Mouse (Mus musculus): ENCODE measurements around the gene Apc2. TPM values are rescaled to one million over a fixed set of nuclear protein-coding genes. Genes with fewer than 3 reads are reported as not detected.

Gene Apc2
- polyA plus RNA-seq, 1 experiment from 2014 or later, result 18.3 TPM

- Histone ChIP-seq H3K4me3 (peak overlapping the region; percentile 40), H3K27me3 (peaks cover 10% of the 10 kb centered on the region; the same call in 1 of the 2 replicates), H3K27ac (no peak overlapping the region; the same call in 1 of the 2 replicates), H3K9ac (peak overlapping the region; percentile 63), H3K4me1 (peaks cover 16% of the 10 kb centered on the region), H3K4me2 (replicated peaks) (peak overlapping the region; percentile 65), H3K36me3 (peaks cover 6% of the 10 kb centered on the region; the same call in 1 of the 2 replicates), H3K9me3 (no peaks in the 10 kb centered on the region)
- WGBS, result under 1% methylated on average over 46 of the region's 46 CpGs
- ATAC-seq (ENCODE audit: insufficient number of reproducible peaks, insufficient read depth, low FRiP score, low TSS enrichment), result 0 out of 2 replicates have a peak, but pooled peaks have one; percentile 11
Observed at GRCm38 (mm10) chr10:80323261-80324119, 27.7 kb downstream of the Apc2 start.

DNA sequence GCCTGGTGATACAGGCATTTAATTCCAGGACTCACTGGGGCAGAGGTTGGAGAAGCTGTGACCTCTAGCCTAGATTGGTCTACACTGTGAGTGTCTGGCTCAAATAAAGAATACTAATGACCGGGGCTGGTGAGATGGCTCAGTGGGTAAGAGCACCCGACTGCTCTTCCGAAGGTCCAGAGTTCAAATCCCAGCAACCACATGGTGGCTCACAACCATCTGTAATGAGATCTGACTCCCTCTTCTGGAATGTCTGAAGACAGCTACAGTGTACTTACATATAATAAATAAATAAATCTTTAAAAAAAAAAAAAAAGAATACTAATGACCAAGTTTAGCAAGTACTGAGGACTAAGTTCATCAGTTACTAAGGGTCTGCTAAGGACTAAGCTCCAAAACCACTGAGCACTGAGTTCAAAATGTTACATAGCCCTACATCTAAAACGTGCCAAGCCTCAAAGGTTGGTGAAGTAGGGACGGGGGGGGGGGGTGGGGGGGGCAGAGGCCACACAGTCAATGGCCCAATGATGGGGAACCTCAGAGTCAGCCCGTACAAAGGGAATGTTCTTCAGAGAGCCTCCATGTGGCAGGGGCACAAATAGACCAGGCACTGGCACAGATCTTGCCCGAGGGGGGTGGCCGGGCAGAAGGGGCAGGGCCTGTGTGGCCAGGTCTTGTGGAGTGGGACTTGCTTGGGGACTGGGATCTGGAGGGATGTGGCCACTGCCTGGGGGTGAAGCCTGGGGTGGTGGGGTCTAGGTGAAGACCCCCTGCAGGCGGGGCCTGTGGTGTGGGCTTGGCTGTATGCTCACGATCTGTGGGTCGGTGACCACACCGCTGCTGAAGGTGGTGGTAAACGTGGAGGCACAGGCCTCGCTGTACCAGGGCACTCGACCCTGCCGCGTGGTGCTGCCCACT lies 28.6 kb downstream of the Apc2 start:
- H3K9ac ChIP-seq, result no peak overlapping the region
- peaks cover 12% of the 10 kb centered on the region for H3K4me1 ChIP-seq
- H3K4me3 ChIP-seq, result peak overlapping the region; percentile 40; the same call in 1 of the 2 replicates
- H3K27ac ChIP-seq, result no peak overlapping the region
- peaks cover 10% of the 10 kb centered on the region; the same call in 1 of the 2 replicates for H3K27me3 ChIP-seq
- no peak for ATAC-seq (ENCODE audit: insufficient number of reproducible peaks, insufficient read depth, low FRiP score, low TSS enrichment)
- H3K9me3 ChIP-seq, result no peaks in the 10 kb centered on the region
- H3K4me2 ChIP-seq (replicated peaks), result peak overlapping the region; percentile 65
- H3K36me3 ChIP-seq, result no peaks in the 10 kb centered on the region
- WGBS, result 78% methylated on average over 17 of the region's 17 CpGs

DNA sequence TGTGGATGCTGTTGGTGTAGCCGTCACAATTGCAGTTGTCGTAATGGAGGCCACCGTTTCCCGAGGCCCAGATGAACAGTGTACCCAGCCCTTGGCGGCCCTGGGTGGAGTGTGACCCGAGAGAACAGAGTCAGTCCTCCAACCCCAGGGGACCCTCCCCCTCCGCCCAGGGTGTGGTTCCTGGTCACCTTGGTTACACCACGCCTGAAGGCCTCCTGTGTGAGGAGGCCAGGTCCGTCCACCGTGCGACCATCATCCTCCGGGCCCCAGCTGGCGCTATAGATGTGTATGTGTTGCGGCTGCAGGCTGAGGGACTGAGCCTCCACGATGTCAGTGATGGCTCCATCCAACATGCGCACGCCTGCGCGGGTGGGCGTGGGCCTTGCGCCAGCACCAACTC lies 29.3 kb downstream of the Apc2 start:
- WGBS, result 84% methylated on average over 21 of the region's 21 CpGs
- H3K4me2 ChIP-seq (replicated peaks), result no peak overlapping the region
- no peak for ATAC-seq (ENCODE audit: insufficient number of reproducible peaks, insufficient read depth, low FRiP score, low TSS enrichment)
- no peaks in the 10 kb centered on the region for H3K9me3 ChIP-seq
- no peaks in the 10 kb centered on the region for H3K36me3 ChIP-seq
- peaks cover 8% of the 10 kb centered on the region for H3K4me1 ChIP-seq
- no peak overlapping the region for H3K9ac ChIP-seq
- no peak overlapping the region for H3K4me3 ChIP-seq
- H3K27ac ChIP-seq, result no peak overlapping the region
- peaks cover 10% of the 10 kb centered on the region; the same call in 1 of the 2 replicates for H3K27me3 ChIP-seq

DNA sequence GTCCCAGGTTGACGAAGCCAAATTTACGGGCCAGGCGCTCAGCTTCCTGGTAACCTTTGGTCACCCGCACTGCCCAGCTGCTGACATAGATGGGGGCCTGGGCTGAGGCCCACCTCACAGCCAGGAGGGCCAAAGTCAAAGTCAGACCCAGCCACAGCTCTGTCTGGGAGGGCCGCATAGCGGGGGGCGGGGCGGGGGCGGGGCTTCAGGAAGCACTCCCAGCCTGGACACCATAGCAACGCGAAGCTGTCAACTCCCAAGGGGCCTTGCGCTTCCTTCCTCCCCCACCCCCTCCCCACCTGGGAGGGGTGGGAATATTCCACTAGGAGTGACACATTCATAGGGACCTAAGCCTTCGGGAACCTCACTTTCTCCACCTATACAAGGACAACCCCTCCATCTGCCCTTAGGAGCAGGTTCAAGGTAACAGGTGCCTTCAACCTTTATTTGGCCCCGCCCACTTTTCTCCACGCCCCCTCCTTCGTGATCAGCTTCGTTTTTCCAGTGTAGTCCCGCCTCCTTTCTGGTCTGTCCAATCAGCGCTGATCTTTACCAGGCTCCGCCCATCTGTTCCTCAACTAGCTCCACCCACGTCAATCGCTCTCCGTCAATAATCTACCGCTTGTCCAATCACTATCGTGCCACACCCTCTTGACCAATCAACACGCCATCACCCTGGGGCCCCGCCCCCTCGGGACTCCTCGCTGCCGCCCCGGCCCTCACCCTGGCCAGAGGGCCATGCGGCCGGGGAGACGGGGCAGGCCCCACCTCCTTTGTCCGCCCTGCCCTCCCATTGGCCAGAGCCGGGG lies 33.7 kb downstream of the Apc2 start, which contains the start of the genes Pcsk4 and Reep6:
Pcsk4 (minus strand) TSS at position 226 of the 809 bp plus-strand sequence.
Reep6 (plus strand) TSS at position 681 of the 809 bp plus-strand sequence.
- no peak within 1 kb of the TSS for H3K27ac ChIP-seq
- H3K36me3 ChIP-seq, result no peaks in the 10 kb centered on the region
- no peaks in the 10 kb centered on the region for H3K9me3 ChIP-seq
- H3K4me3 ChIP-seq, result peak within 1 kb of the TSS; percentile 45
- peak within 1 kb of the TSS; percentile 90 for H3K4me2 ChIP-seq (replicated peaks)
- peaks cover 25% of the 10 kb centered on the region for H3K27me3 ChIP-seq
- H3K9ac ChIP-seq, result peak within 1 kb of the TSS; percentile 40; the same call in 1 of the 2 replicates
- peak; percentile 85 for ATAC-seq (ENCODE audit: insufficient number of reproducible peaks, insufficient read depth, low FRiP score, low TSS enrichment)
- 4% methylated on average over 36 of the region's 36 CpGs for WGBS
- H3K4me1 ChIP-seq, result peaks cover 6% of the 10 kb centered on the region; the same call in 1 of the 2 replicates

GRCm38 (mm10) chr10:80330084-80330483 lies 34.3 kb downstream of the Apc2 start:
- WGBS, result 3% methylated on average over 41 of the region's 41 CpGs
- no peaks in the 10 kb centered on the region for H3K36me3 ChIP-seq
- peaks cover 19% of the 10 kb centered on the region; the same call in 1 of the 2 replicates for H3K27me3 ChIP-seq
- H3K4me2 ChIP-seq (replicated peaks), result peak overlapping the region; percentile 90
- peak overlapping the region; percentile 45 for H3K4me3 ChIP-seq
- H3K9me3 ChIP-seq, result no peaks in the 10 kb centered on the region
- ATAC-seq (ENCODE audit: insufficient number of reproducible peaks, insufficient read depth, low FRiP score, low TSS enrichment), result peak; percentile 2; the same call in 1 of the 2 replicates
- peak overlapping the region; percentile 40; the same call in 1 of the 2 replicates for H3K9ac ChIP-seq
- peaks cover 6% of the 10 kb centered on the region; the same call in 1 of the 2 replicates for H3K4me1 ChIP-seq
- H3K27ac ChIP-seq, result no peak overlapping the region

DNA sequence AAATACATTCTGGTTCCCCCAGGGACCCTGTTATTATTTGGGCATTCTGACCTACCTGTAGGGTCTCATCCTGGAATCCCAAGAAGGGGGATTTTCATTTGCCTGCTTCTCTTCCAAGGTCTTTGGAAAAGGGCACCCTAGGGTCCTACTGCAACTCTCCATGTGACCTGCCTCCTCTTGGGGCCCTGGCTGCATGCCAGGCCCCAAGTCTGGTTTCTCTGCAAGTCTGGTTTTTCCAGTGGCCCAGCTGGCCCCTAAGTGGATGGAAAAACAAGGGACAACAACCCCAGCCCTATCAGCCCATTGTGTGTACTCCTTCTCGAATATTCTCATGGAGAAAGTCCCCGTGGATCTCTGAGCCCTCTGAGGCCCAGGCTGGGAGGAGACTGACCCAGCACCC lies 35.1 kb downstream of the Apc2 start:
- no peaks in the 10 kb centered on the region for H3K9me3 ChIP-seq
- H3K36me3 ChIP-seq, result no peaks in the 10 kb centered on the region
- H3K4me3 ChIP-seq, result no peak overlapping the region
- no peak overlapping the region for H3K9ac ChIP-seq
- H3K4me2 ChIP-seq (replicated peaks), result peak overlapping the region; percentile 90
- H3K4me1 ChIP-seq, result peaks cover 6% of the 10 kb centered on the region; the same call in 1 of the 2 replicates
- WGBS, result 68% methylated on average over 2 of the region's 2 CpGs
- peaks cover 18% of the 10 kb centered on the region; the same call in 1 of the 2 replicates for H3K27me3 ChIP-seq
- ATAC-seq (ENCODE audit: insufficient number of reproducible peaks, insufficient read depth, low FRiP score, low TSS enrichment), result no peak
- H3K27ac ChIP-seq, result no peak overlapping the region

DNA sequence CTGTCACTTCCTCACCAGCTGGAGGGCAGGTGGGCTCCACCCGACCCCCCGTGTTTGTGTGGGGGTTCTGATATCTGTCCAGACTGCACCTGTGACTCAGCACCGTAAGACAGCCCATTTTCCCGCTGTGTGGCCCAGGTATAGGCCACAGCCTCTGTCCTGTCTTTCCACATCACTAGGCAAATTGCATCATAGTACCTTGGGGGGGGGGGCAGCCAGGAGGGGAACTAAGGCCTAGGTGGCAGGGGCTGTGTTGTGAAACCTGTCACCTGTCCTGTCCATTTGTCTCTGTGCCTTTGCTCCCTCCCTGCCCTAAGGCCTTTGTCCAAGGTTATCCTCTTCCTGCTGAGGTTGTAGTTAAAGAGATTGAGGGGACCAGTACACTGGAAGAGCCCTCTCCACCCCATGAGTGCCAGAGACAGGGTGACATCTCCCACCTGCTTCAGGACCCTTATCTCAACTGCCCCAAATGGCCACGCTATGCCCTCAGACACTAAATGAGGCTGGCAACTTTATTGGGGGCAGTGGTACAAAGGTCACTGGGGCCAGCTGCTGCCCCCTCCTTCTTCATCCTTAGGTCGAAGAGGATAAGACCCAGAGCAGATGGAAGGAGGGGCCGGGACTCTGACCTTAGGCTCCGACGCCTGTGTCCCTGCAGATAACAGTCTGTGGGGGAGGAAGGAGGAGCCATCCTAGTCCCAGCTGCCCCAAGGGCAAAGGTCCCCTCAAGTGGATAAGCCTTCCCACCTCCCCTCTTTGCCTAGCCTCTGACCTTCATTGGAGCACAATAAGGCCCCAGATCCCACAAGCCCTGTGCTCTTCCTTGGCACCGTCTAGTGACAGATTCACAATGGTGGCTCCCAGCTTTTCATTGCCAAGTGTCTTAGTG lies 36.1 kb downstream of the Apc2 start:
- Histone ChIP-seq H3K9me3 (no peaks in the 10 kb centered on the region), H3K27me3 (peaks cover 18% of the 10 kb centered on the region; the same call in 1 of the 2 replicates), H3K27ac (no peak overlapping the region), H3K4me3 (0 out of 2 replicates have a peak overlapping the region, but pooled peaks have one; percentile 2), H3K9ac (no peak overlapping the region), H3K4me1 (peaks cover 6% of the 10 kb centered on the region; the same call in 1 of the 2 replicates), H3K36me3 (no peaks in the 10 kb centered on the region), H3K4me2 (replicated peaks) (no peak overlapping the region)
- no peak for ATAC-seq (ENCODE audit: insufficient number of reproducible peaks, insufficient read depth, low FRiP score, low TSS enrichment)
- WGBS, result 57% methylated on average over 10 of the region's 10 CpGs

GRCm38 (mm10) chr10:80332525-80332989 lies 36.8 kb downstream of the Apc2 start:
- Histone ChIP-seq H3K4me2 (replicated peaks) (no peak overlapping the region), H3K27ac (no peak overlapping the region), H3K4me1 (peaks cover 6% of the 10 kb centered on the region; the same call in 1 of the 2 replicates), H3K36me3 (no peaks in the 10 kb centered on the region), H3K4me3 (no peak overlapping the region), H3K9ac (no peak overlapping the region), H3K9me3 (no peaks in the 10 kb centered on the region), H3K27me3 (peaks cover 18% of the 10 kb centered on the region; the same call in 1 of the 2 replicates)
- WGBS, result 72% methylated on average over 5 of the region's 5 CpGs
- no peak for ATAC-seq (ENCODE audit: insufficient number of reproducible peaks, insufficient read depth, low FRiP score, low TSS enrichment)

DNA sequence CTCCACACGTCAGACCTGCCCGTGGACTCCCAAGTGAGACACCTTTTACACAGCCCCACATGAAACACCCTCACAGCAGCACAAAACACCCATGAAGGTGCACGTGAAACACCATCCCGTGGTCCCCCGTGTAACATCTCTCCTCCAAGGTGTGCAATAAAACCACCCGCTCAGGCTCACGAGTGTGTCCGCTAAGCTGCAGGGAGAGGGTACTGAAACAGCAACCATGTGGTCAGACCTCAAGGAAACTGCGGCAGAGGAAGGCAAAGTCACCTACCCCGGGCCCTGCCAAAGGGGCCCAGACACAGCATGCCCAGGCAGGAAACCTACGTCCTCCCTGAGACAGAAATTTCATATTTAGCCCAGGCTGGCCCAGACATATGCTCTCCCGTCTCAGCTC lies 40.5 kb downstream of the Apc2 start:
- H3K4me1 ChIP-seq, result no peaks in the 10 kb centered on the region; the same call in 1 of the 2 replicates
- no peak for ATAC-seq (ENCODE audit: insufficient number of reproducible peaks, insufficient read depth, low FRiP score, low TSS enrichment)
- no peaks in the 10 kb centered on the region for H3K36me3 ChIP-seq
- H3K4me2 ChIP-seq (replicated peaks), result no peak overlapping the region
- no peak overlapping the region for H3K27ac ChIP-seq
- WGBS, result 82% methylated on average over 12 of the region's 12 CpGs
- H3K27me3 ChIP-seq, result peaks cover 25% of the 10 kb centered on the region
- H3K9me3 ChIP-seq, result no peaks in the 10 kb centered on the region
- H3K4me3 ChIP-seq, result no peak overlapping the region
- no peak overlapping the region for H3K9ac ChIP-seq
